35 mouse cellular contexts compared by ENCODE assay signal in the genomic region with DNA sequence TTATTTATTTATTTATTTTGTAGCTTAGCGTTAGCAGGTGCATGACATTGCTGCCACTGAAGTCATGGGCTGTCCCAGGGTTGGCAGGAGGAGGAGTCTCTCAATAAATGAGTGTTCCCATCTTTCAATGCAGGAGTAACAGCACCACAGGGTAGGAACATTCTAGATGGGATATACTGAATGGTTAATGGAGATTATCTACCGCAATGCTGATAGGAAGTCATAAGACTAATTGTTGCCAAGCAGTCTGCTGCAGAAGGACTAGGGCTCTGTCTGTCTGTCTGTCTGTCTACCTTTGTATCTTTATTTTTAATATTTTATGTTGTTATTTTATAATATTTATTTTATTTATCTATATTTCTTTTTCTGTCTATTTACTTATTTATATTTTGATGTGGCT.
"Had no signal": no experiment of that assay in that cellular context is flagged by ENCODE, and none has a peak within 500 bp of the region (broad histone marks: within the 10 kb centered on the region; RNA-seq: fewer than 3 reads in every experiment).

No protein-coding gene starts in this region.

- H3K4me1 ChIP-seq: heart, embryonic 10.5 days; heart, embryonic 12.5 days; hindbrain, embryonic 10.5 days; hindbrain, embryonic 12.5 days; hindbrain, embryonic 13.5 days; hindbrain, embryonic 15.5 days; intestine, embryonic 15.5 days; kidney, embryonic 15.5 days had no signal

- H3K4me3 ChIP-seq: heart, embryonic 10.5 days; heart, embryonic 12.5 days; heart, embryonic 13.5 days; heart, embryonic 15.5 days; hindbrain, embryonic 10.5 days; hindbrain, embryonic 12.5 days; hindbrain, embryonic 13.5 days; hindbrain, embryonic 15.5 days; intestine, embryonic 15.5 days; kidney, embryonic 15.5 days; layer of hippocampus, adult 2 months had no signal

- H3K36me3 ChIP-seq: heart, embryonic 10.5 days; heart, embryonic 12.5 days; heart, embryonic 13.5 days; heart, embryonic 15.5 days; hindbrain, embryonic 10.5 days; hindbrain, embryonic 12.5 days; hindbrain, embryonic 13.5 days; hindbrain, embryonic 15.5 days; intestine, embryonic 15.5 days; kidney, embryonic 15.5 days had no signal

- H3K4me2 ChIP-seq: heart, embryonic 11.5 days; heart, embryonic 12.5 days; heart, embryonic 13.5 days; heart, embryonic 15.5 days; hindbrain, embryonic 12.5 days; hindbrain, embryonic 13.5 days; hindbrain, embryonic 14.5 days; hindbrain, embryonic 15.5 days; intestine, embryonic 15.5 days; kidney, embryonic 15.5 days had no signal

- ATAC-seq: hindbrain, embryonic 16.5 days; hindbrain, postnatal 0 days; inflammation-experienced regulatory T-cells, adult 6 months; intestine, embryonic 15.5 days; intestine, embryonic 16.5 days; intestine, postnatal 0 days had no signal

- H3K9ac ChIP-seq: heart, embryonic 12.5 days; heart, embryonic 13.5 days; heart, embryonic 15.5 days; hindbrain, embryonic 12.5 days; hindbrain, embryonic 13.5 days; hindbrain, embryonic 14.5 days; hindbrain, embryonic 15.5 days; intestine, embryonic 15.5 days; kidney, embryonic 15.5 days had no signal

- H3K9me3 ChIP-seq: heart, embryonic 10.5 days; heart, embryonic 12.5 days; heart, embryonic 13.5 days; heart, embryonic 15.5 days; hindbrain, embryonic 10.5 days; hindbrain, embryonic 12.5 days; hindbrain, embryonic 13.5 days; hindbrain, embryonic 15.5 days; intestine, embryonic 15.5 days; kidney, embryonic 15.5 days had no signal

- DNase-seq: heart, postnatal 10 days; heart, postnatal 14 days; heart, postnatal 36 days; heart, postnatal 4 days; kidney, adult 11 months; kidney, adult 18-20 months; kidney, adult 2 months; kidney, adult 8-10 months; kidney, adult 9 months; kidney, postnatal 10 days; kidney, postnatal 14 days; kidney, postnatal 25 days; kidney, postnatal 36 days; kidney, postnatal 4 days; layer of hippocampus, adult 9-11 months; layer of hippocampus, postnatal 36 days had no signal

- H3K27ac ChIP-seq: heart, embryonic 10.5 days; heart, embryonic 13.5 days; heart, embryonic 15.5 days; hindbrain, embryonic 10.5 days; hindbrain, embryonic 12.5 days; hindbrain, embryonic 13.5 days; hindbrain, embryonic 14.5 days; hindbrain, embryonic 15.5 days; hindbrain, postnatal 0 days; intestine, embryonic 15.5 days; kidney, embryonic 15.5 days; kidney, postnatal 0 days; layer of hippocampus, adult 2 months had no signal

- H3K27me3 ChIP-seq: heart, embryonic 12.5 days; heart, embryonic 13.5 days; heart, embryonic 15.5 days; hindbrain, embryonic 12.5 days; hindbrain, embryonic 13.5 days; hindbrain, embryonic 15.5 days; intestine, embryonic 15.5 days; kidney, embryonic 15.5 days had no signal
